Mouse (Mus musculus) hindbrain, embryonic 13.5 days (tissue): ENCODE measurements around the gene Itgb3. TPM values are rescaled to one million over a fixed set of nuclear protein-coding genes. Genes with fewer than 3 reads are reported as not detected.
"Not testable (repeated sequence)": the region's sequence is repeated elsewhere in the genome, so short reads cannot be mapped to it uniquely, and the experiment has no call there.

Experiments
- ATAC-seq: fragments of 200-750 bp; cut with Nextera tagmentation; 2 replicates; pipeline ENCODE4 v1.8.0; 2017; ENCODE audit warnings: moderate TSS enrichment; ENCODE audit not compliant: low FRiP score
- H3K27ac ChIP-seq: fragments of 300-500 bp; sonication (generic); 2 replicates; pipeline ENCODE4 v1.5.1; 2015; ENCODE audit warnings: inconsistent platforms, mild to moderate bottlenecking, moderate library complexity
- H3K27me3 ChIP-seq: fragments of 300-500 bp; sonication (generic); 2 replicates; pipeline ENCODE4 v1.6.1; 2015; ENCODE audit warnings: mild to moderate bottlenecking, inconsistent platforms
- H3K36me3 ChIP-seq: fragments of 300-500 bp; sonication (generic); 2 replicates; pipeline ENCODE4 v1.6.1; 2015; ENCODE audit warnings: mild to moderate bottlenecking, inconsistent platforms
- H3K4me1 ChIP-seq: fragments of 300-500 bp; sonication (generic); replicated peaks from 2 replicates; pipeline ENCODE4 v1.6.1; 2015; ENCODE audit warnings: inconsistent platforms
- H3K4me2 ChIP-seq: fragments of 300-500 bp; sonication (generic); 2 replicates; pipeline ENCODE4 v1.6.1; 2015; ENCODE audit warnings: inconsistent platforms, mild to moderate bottlenecking, moderate library complexity
- H3K4me3 ChIP-seq: fragments of 300-500 bp; sonication (generic); 2 replicates; pipeline ENCODE4 v1.5.1; 2015; ENCODE audit warnings: mild to moderate bottlenecking, inconsistent platforms
- H3K9ac ChIP-seq: fragments of 300-500 bp; sonication (generic); 2 replicates; pipeline ENCODE4 v1.6.1; 2015; ENCODE audit warnings: mild to moderate bottlenecking, inconsistent platforms
- H3K9me3 ChIP-seq: fragments of 300-500 bp; sonication (generic); 2 replicates; pipeline ENCODE4 v1.6.1; 2016; ENCODE audit warnings: inconsistent platforms
- WGBS: fragments of 180-500 bp; shearing (Covaris S2); methylation state at CpG from one replicate; pipeline ENCODE4 v1.1.7; 2015; 5-methylcytosine and 5-hydroxymethylcytosine counted together
- polyA plus RNA-seq: library from polyadenylated mRNA; unstranded; fragments of >200 nt; fragmentation: Nextera tagmentation; extraction: Ambion mirVana; gene quantifications from 2 replicates; pipeline ENCODE4 v1.2.1, GENCODE M21; 2015

Itgb3 gene
- polyA plus RNA-seq: 1.9 TPM in 2 replicates

DNA sequence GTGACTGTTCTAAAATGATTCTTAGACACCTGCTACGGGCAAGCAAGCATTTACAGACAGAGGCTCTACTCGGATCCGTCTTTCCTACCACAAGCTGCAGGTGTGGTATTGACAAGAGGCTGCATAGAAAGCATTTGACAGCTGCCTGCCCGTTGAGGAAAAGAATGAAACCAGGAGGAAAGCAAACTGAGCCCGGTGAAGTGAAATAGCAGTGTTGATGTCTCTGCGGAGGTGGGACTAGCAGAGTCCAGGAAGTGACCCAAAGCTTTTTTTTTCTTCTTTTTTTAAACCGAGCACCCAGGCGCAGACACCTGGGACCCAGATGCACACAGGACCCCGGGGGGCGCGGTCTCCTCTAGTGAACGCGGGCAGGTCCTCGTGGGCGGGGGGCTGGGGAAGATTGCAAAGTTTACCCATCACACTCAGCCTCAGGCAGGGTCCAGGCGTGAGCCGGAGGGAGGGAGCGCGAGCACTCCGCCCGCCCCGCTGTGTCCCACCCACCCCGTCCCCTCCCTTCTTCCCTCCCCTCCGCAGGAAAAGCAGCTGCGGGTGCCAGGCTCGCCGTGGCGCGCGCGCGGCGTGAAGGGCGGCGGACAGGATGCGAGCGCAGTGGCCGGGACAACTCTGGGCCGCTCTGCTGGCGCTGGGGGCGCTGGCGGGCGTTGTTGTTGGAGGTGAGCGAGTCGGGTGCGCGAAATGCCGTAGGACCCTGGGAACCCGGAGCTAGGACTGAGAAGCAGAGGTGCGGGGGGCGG, at the start of gene Itgb3:
TSS of gene Itgb3 (plus strand) at position 510 of the 755 bp plus-strand sequence.
- peak within 1 kb of the TSS; percentile 59 for H3K4me3 ChIP-seq
- H3K36me3 ChIP-seq: no peaks in the 10 kb centered on the region
- ATAC-seq: peak; percentile 92
- no peaks in the 10 kb centered on the region for H3K9me3 ChIP-seq
- peaks cover 49% of the 10 kb centered on the region for H3K27me3 ChIP-seq
- H3K4me1 ChIP-seq: peaks cover 13% of the 10 kb centered on the region
- under 1% methylated on average over 41 of the region's 51 CpGs for WGBS
- no peak within 1 kb of the TSS for H3K27ac ChIP-seq
- peak within 1 kb of the TSS; percentile 89 for H3K4me2 ChIP-seq
- H3K9ac ChIP-seq: peak within 1 kb of the TSS; percentile 76

DNA sequence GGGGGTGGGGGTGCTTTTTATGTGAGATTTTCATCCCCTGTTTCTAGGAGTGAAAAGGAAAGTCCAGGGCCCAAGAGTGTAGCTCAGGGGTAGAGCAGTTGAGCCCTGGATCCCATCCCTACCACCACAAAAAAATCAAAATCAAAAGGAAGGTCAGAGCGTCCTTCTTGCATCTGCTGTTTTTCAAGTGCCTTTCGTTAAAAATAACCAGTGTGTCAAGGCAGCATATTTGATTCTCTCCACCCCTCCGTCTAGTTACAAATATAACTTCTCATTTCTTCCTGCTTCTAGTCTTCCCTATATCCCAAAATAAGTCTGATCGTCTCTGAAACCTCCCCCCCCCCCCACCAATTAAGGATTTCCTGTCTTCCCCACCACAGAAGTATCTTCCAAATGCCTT, 49.7 kb upstream of the Itgb3 start:
- ATAC-seq: no peak
- H3K9ac ChIP-seq: no peak overlapping the region
- no peak overlapping the region for H3K27ac ChIP-seq

DNA sequence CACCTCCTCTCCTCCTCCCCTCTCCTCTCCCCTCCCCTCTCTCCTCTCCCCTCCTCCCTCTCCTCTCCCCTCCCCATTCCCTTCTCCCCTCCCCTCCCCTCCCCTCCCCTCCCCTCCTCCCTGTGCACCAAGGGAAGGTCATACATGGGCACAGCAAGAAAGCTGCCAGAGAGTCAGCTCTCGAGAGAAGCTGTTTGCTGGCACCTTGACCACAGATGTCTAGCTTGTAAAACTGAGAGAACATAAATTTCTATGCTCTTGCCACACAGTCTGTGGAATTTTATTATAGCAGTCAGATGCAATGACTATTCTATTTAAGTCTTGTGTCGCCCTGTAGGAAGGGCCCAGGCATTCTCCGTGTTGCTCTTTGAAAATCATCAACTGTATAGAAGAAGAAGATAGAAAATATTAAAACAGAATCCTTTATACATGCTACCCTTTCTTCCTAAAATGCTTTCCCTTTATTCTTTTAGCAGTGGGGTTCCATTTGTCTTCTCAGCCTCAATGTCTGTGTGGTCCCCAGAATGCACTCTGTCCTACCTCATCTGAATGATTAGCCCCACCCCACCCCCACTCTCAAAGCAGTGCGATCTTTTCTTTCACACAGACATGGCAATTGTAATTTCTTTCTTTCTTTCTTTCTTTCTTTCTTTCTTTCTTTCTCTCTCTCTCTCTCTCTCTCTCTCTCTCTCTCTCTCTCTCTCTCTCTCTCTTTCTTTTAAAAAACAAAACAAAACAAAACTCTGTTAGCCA, 49.0 kb upstream of the Itgb3 start:
- H3K27ac ChIP-seq: no peak overlapping the region
- H3K9ac ChIP-seq: no peak overlapping the region
- 52% methylated on average over 4 of the region's 4 CpGs for WGBS
- ATAC-seq: no peak
- H3K4me2 ChIP-seq: no peak overlapping the region
- H3K4me3 ChIP-seq: no peak overlapping the region
- H3K36me3 ChIP-seq: no peaks in the 10 kb centered on the region
- no peaks in the 10 kb centered on the region for H3K9me3 ChIP-seq
- H3K27me3 ChIP-seq: no peaks in the 10 kb centered on the region
- H3K4me1 ChIP-seq: no peaks in the 10 kb centered on the region; the same call in 1 of the 2 replicates

More for the DNA sequence above, 49.7 kb upstream of the Itgb3 start:
- no peaks in the 10 kb centered on the region for H3K9me3 ChIP-seq
- H3K4me2 ChIP-seq: no peak overlapping the region
- 79% methylated on average over 4 of the region's 4 CpGs for WGBS
- H3K36me3 ChIP-seq: no peaks in the 10 kb centered on the region
- H3K27me3 ChIP-seq: 0 out of 2 replicates have a peak, but pooled peaks cover 2% of the 10 kb centered on the region
- H3K4me1 ChIP-seq: no peaks in the 10 kb centered on the region; the same call in 1 of the 2 replicates
- H3K4me3 ChIP-seq: no peak overlapping the region

DNA sequence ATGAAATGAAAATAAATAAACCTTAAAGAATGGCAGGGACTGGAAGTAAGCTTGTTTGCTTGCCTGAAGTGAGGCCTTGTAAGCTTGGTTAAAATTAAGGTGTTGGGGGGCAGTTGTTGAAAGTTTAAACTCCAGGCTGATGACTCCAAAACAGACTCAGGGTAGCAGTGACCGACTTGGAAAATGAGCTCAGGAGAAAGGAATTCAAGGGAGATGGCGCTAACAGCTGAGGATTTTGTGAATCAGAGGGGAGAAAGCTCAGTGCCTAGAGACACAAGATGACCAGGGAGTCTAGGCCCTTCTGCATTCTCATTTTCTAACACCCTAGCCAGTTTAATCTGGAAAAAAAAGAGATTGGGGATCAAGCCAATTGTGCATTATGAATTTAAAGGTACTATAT, 46.8 kb upstream of the Itgb3 start:
- Histone ChIP-seq H3K27me3 (no peaks in the 10 kb centered on the region), H3K36me3 (no peaks in the 10 kb centered on the region), H3K27ac (no peak overlapping the region), H3K9me3 (no peaks in the 10 kb centered on the region), H3K4me3 (no peak overlapping the region), H3K4me1 (no peaks in the 10 kb centered on the region; the same call in 1 of the 2 replicates), H3K4me2 (no peak overlapping the region), H3K9ac (no peak overlapping the region)
- no peak for ATAC-seq
- WGBS: 59% methylated on average over 2 of the region's 2 CpGs

DNA sequence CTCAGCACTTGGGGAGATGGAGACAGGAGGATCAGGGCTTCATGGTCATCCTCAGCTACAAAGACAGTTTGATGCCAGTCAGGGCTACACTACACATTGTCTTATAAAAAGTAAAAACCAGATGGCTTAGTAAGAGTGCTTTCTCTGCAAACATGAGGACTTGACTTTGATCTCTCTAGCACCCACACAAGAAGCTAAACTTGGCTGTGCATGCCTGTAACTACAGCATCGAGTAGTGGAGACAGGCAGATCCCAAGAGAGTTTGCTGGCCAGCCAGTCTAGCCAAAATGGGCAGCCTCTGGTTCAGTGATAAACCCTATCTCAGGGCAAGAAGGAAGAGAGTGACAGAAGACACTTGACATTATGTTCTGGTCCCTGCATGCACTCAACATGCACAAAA, 44.3 kb upstream of the Itgb3 start:
- Histone ChIP-seq H3K9me3 (no peaks in the 10 kb centered on the region), H3K27ac (no peak overlapping the region), H3K4me3 (no peak overlapping the region), H3K9ac (no peak overlapping the region), H3K4me1 (no peaks in the 10 kb centered on the region; the same call in 1 of the 2 replicates), H3K36me3 (no peaks in the 10 kb centered on the region), H3K27me3 (no peaks in the 10 kb centered on the region), H3K4me2 (no peak overlapping the region)
- no peak for ATAC-seq
- 83% methylated on average over 1 of the region's 1 CpGs for WGBS

DNA sequence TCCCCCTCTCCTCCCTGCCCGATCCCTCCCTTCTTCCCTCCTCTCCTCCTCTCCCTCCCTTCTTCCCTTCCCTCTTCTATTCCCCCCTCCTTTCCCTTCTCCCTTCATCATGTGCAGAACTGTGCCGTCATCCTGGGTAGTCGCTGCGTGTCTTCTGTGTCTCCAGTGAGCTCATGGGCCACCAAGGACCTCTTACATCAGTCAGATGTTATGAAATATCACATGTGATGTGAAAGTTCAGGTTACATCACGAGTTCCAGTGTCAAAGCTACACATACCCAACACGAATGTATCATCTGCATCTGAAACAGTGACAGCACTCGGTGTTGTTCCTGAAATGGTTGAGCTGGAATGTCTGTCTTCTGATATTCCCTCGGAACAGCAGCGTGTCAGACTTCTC, 42.6 kb upstream of the Itgb3 start:
- Histone ChIP-seq H3K27ac (no peak overlapping the region), H3K4me3 (no peak overlapping the region), H3K9ac (no peak overlapping the region), H3K4me2 (no peak overlapping the region), H3K9me3 (0 out of 2 replicates have a peak, but pooled peaks cover 3% of the 10 kb centered on the region), H3K36me3 (no peaks in the 10 kb centered on the region), H3K4me1 (no peaks in the 10 kb centered on the region), H3K27me3 (no peaks in the 10 kb centered on the region)
- ATAC-seq: no peak
- 83% methylated on average over 9 of the region's 9 CpGs for WGBS

DNA sequence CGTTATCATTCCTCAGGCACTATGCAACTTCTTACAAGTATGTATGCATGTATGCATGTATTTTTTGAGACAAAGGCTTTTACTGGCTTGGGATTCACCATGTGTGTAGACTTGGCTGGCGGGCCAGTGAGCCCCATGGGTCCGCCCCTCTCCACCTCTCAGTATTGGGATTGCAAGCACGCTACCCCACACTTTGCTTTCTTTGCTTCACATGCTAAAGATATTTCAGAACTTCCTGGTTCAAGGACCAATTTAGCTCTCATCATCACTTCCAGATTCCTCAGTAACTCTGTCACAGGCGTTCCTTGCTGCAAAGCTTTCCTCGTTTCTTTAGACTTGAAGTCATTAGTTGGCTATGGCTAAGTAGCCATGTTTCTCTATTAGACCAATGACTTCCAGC, 41.7 kb upstream of the Itgb3 start:
- Histone ChIP-seq H3K9me3 (0 out of 2 replicates have a peak, but pooled peaks cover 3% of the 10 kb centered on the region), H3K4me1 (peaks cover under 1% of the 10 kb centered on the region; the same call in 1 of the 2 replicates), H3K4me2 (no peak overlapping the region), H3K9ac (no peak overlapping the region), H3K4me3 (no peak overlapping the region), H3K27me3 (no peaks in the 10 kb centered on the region), H3K27ac (no peak overlapping the region), H3K36me3 (no peaks in the 10 kb centered on the region)
- WGBS: 87% methylated on average over 6 of the region's 6 CpGs
- no peak for ATAC-seq

DNA sequence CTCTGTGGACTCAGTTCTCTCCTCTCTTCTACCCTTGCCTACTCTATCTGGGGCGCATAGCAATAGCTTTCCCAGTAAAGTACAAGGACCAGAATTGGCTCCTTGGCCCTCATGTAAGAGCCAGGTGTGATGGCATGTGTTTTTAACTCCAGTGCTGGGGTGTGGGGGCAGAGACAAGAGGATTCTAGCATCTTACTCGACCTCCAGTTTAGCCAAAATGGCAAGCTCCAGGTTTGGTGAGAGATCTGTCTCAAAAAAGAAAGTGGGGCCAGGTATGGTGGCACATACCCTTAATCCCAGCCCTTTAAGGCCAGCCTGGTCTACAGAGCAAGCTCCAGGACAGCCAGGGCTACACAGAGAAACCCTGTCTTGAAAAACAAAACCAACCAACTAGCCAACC, 41.0 kb upstream of the Itgb3 start:
- ATAC-seq: no peak
- Histone ChIP-seq H3K4me3 (no peak overlapping the region), H3K27me3 (no peaks in the 10 kb centered on the region), H3K4me2 (no peak overlapping the region), H3K9ac (no peak overlapping the region), H3K27ac (no peak overlapping the region), H3K4me1 (peaks cover 5% of the 10 kb centered on the region; the same call in 1 of the 2 replicates), H3K36me3 (no peaks in the 10 kb centered on the region), H3K9me3 (0 out of 2 replicates have a peak, but pooled peaks cover 3% of the 10 kb centered on the region)
- WGBS: 80% methylated on average over 2 of the region's 2 CpGs

DNA sequence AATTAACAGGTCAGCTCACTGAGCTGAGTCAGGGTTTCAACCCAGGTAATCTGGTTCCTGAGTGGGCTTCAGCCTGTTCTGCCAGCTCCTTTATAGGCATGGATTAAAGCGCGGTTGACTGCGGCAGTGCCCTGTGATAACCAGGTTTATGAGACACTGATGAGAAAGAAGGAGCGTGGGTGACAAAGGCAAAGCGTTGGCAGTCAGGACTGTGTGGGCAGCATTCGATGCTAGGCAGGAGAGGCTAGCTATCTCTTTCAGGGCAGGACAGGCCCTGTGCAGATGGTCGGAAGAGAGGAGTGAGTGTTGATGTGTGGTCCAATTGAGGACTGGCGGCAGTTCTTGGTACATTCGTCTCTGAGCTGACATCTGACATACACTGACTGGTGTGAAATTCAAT, 40.1 kb upstream of the Itgb3 start:
- 87% methylated on average over 9 of the region's 9 CpGs for WGBS
- Histone ChIP-seq H3K27me3 (peaks cover 4% of the 10 kb centered on the region; the same call in 1 of the 2 replicates), H3K36me3 (no peaks in the 10 kb centered on the region), H3K27ac (no peak overlapping the region), H3K4me2 (no peak overlapping the region), H3K4me1 (peaks cover 5% of the 10 kb centered on the region; the same call in 1 of the 2 replicates), H3K4me3 (no peak overlapping the region), H3K9me3 (0 out of 2 replicates have a peak, but pooled peaks cover 3% of the 10 kb centered on the region), H3K9ac (no peak overlapping the region)
- no peak for ATAC-seq

DNA sequence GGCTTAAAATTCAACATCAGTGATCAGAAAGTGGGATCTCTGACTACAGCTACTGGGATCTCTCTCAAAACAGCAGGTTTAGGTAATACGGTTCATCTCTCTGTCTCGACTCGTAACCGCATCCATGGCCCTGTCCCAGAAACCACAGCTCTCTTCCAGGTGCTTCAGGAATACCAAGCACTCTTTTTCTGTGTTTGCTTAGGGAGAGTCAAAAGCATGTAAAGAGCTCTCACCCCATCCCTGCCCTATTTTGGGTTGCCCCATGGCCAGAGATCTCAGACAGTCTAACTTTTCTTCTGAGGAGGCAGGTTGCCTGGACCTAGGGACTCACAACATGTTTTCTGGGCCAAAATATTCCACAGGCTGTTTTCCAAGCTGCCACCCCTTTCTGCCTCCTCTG, 39.5 kb upstream of the Itgb3 start:
- no peak overlapping the region for H3K4me3 ChIP-seq
- H3K4me2 ChIP-seq: no peak overlapping the region
- 0 out of 2 replicates have a peak, but pooled peaks cover 3% of the 10 kb centered on the region for H3K9me3 ChIP-seq
- 90% methylated on average over 4 of the region's 4 CpGs for WGBS
- H3K27ac ChIP-seq: no peak overlapping the region
- peaks cover 8% of the 10 kb centered on the region; the same call in 1 of the 2 replicates for H3K27me3 ChIP-seq
- ATAC-seq: no peak
- H3K9ac ChIP-seq: no peak overlapping the region
- no peaks in the 10 kb centered on the region for H3K36me3 ChIP-seq
- peaks cover 5% of the 10 kb centered on the region; the same call in 1 of the 2 replicates for H3K4me1 ChIP-seq

DNA sequence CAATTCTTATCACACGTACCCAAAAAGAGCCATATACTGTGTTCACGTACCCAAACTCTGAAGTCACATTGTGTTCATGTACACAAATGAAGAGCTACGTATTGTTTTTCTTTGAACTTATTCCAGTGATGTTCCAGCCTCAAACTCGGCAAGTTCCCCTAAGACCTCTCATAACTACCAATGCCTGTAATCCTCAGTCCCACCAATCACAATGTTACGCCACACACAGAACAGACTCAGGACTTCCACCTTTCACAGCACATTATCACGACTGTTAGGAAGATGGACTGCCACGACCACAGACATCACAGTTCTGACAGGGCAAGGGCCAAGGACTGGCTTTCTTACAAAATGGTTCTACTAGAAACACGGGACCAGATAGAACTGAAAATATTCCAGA, 37.3 kb upstream of the Itgb3 start:
- not testable (repeated sequence) for H3K9ac ChIP-seq, H3K4me1 ChIP-seq, H3K4me3 ChIP-seq, H3K4me2 ChIP-seq, H3K9me3 ChIP-seq, H3K27ac ChIP-seq, ATAC-seq, H3K36me3 ChIP-seq
- WGBS: 81% methylated on average over 8 of the region's 8 CpGs
- peaks cover 10% of the 10 kb centered on the region; the same call in 1 of the 2 replicates for H3K27me3 ChIP-seq

DNA sequence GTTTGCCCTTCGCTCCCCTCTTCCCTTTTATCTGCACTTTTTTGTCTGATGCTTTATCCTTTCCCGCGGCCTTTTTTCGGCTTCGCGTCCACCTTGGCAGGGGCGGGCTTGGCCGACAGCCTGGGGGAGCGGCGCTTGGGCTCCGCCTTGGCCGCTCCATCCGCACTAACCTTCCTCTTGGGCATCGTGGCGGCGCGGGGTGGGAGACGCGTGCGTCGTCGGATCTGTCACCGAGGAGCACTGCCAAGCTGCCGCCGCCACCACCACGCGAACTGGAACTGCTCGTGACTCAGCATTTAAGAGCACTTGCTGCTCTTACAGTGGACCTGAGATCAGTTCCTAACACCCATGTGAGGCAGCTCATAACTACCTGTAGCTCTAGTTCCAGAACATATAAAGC, 36.4 kb upstream of the Itgb3 start:
- WGBS: 3% methylated on average over 28 of the region's 28 CpGs
- H3K9ac ChIP-seq: peak overlapping the region; percentile 59; the same call in 1 of the 2 replicates

More for the DNA sequence above, 36.4 kb upstream of the Itgb3 start:
- peak overlapping the region; percentile 62 for H3K4me2 ChIP-seq
- H3K27me3 ChIP-seq: peaks cover 10% of the 10 kb centered on the region; the same call in 1 of the 2 replicates
- ATAC-seq, H3K4me1 ChIP-seq, H3K36me3 ChIP-seq, H3K9me3 ChIP-seq, H3K27ac ChIP-seq: not testable (repeated sequence)
- H3K4me3 ChIP-seq: peak overlapping the region; percentile 39
